ENCODE assay signal across 14 mouse cellular contexts in the genomic region with DNA sequence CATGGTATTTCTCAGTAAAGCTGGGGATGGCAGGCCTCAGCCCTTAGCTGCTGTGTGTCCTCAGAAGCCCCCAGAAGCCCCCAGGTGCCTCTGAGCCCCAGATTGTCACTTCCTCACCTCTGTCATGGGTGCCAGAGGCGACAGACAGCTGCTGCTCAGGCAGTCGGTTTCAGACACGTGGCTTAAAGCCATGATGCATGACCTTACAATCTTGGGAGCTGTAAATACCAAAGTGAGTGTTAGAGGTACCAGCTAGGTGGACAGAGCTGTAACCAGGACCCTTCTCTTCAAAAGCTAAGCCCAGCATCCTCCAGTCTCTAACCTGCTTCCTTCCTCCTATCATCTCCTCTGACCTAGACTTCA.
"Had no signal": no experiment of that assay in that cellular context is flagged by ENCODE, and none has a peak within 500 bp of the region (broad histone marks: within the 10 kb centered on the region; RNA-seq: fewer than 3 reads in every experiment).

No protein-coding gene starts in this region.

- DNase-seq: kidney, adult 2 months; kidney, postnatal 25 days; layer of hippocampus, adult 9-11 months; layer of hippocampus, postnatal 36 days; liver; liver, embryonic 13.5 days; lung, adult 18-20 months; midbrain, embryonic 14.5 days; right cerebral cortex, postnatal 25 days; thymus, postnatal 4 days had no signal

- H3K27me3 ChIP-seq: kidney, embryonic 15.5 days; liver, embryonic 13.5 days had no signal

- H3K4me1 ChIP-seq: kidney, embryonic 15.5 days; limb, embryonic 12.5 days; liver, embryonic 13.5 days; neural tube, embryonic 13.5 days had no signal

- H3K4me2 ChIP-seq: kidney, embryonic 15.5 days; limb, embryonic 12.5 days; liver, embryonic 13.5 days; neural tube, embryonic 13.5 days had no signal

- H3K9ac ChIP-seq: kidney, embryonic 15.5 days; limb, embryonic 12.5 days; liver, embryonic 13.5 days; neural tube, embryonic 13.5 days had no signal

- H3K27ac ChIP-seq: kidney, embryonic 15.5 days; limb, embryonic 12.5 days; liver, embryonic 13.5 days; neural tube, embryonic 13.5 days; stomach, postnatal 0 days had no signal

- H3K9me3 ChIP-seq: kidney, embryonic 15.5 days; liver, embryonic 13.5 days had no signal

- H3K36me3 ChIP-seq: kidney, embryonic 15.5 days; limb, embryonic 12.5 days; liver, embryonic 13.5 days; neural tube, embryonic 13.5 days had no signal

- H3K4me3 ChIP-seq: kidney, embryonic 15.5 days; limb, embryonic 12.5 days; liver, embryonic 13.5 days; neural tube, embryonic 13.5 days had no signal
